Mouse (Mus musculus) CD4-positive, CD25-positive, alpha-beta regulatory T cell (primary cell): ENCODE measurements around the gene Sec14l1. TPM values are rescaled to one million over a fixed set of nuclear protein-coding genes. Genes with fewer than 3 reads are reported as not detected.

ENCODE experiments used
- polyA plus RNA-seq: library from polyadenylated mRNA; unstranded; fragments of 100-300 nt; shearing (Covaris generic); gene quantifications from one replicate; pipeline ENCODE4 v1.2.1, GENCODE M21; 2017

Sec14l1 gene
- 30.7 TPM for polyA plus RNA-seq

GRCm38 (mm10) chr11:117114592-117115345 is at the start of gene Sec14l1:
TSS of gene Sec14l1 (plus strand) at chr11:117115168.

GRCm38 (mm10) chr11:117199282-117200175 is 84.6 kb downstream of the Sec14l1 start, which contains the start of gene Sept9:
TSS of gene Sept9 (plus strand) at chr11:117199661.

Other genes starting within 250 kb of the Sec14l1 start
- gene Mgat5b, start 196.3 kb upstream of the Sec14l1 start, polyA plus RNA-seq: not detected
- gene Sept9, start 84.5 kb downstream of the Sec14l1 start, polyA plus RNA-seq: 377 TPM